Mouse (Mus musculus): ENCODE results near the gene Mark2. TPM values are rescaled to one million over a fixed set of nuclear protein-coding genes. Genes with fewer than 3 reads are reported as not detected.
"Not testable (repeated sequence)": the region's sequence is repeated elsewhere in the genome, so short reads cannot be mapped to it uniquely, and the experiment has no call there.

The Mark2 gene
- polyA plus RNA-seq, 1 experiment from 2014 or later, result 32.6 TPM

GRCm38 (mm10) chr19:7369469-7369868 is 27.8 kb upstream of the Mark2 start:
- DNase-seq (ENCODE audit: low spot score); ATAC-seq; H3K9ac ChIP-seq (ENCODE audit: low read length); H3K4me1 ChIP-seq (ENCODE audit: control insufficient read depth, insufficient read depth, low read length); H3K27me3 ChIP-seq (replicated peaks; ENCODE audit: control insufficient read depth, insufficient read depth, low read length); H3K4me2 ChIP-seq (ENCODE audit: low read length); H3K9me3 ChIP-seq (replicated peaks; ENCODE audit: control insufficient read depth, low read length); H3K27ac ChIP-seq (ENCODE audit: low read depth, low read length); H3K4me3 ChIP-seq (ENCODE audit: low read depth, low read length): not testable (repeated sequence)
- 95% methylated on average over 4 of the region's 4 CpGs for WGBS
- H3K36me3 ChIP-seq (ENCODE audit: control insufficient read depth, insufficient read depth, low read length), result peaks cover 83% of the 10 kb centered on the region

- no peaks in the 10 kb centered on the region for H3K27me3 ChIP-seq (replicated peaks; ENCODE audit: control insufficient read depth, insufficient read depth, low read length)
- ATAC-seq (no peak), DNase-seq (ENCODE audit: low spot score) (no peak)
- H3K9ac ChIP-seq (ENCODE audit: low read length), result no peak overlapping the region
- no peak overlapping the region for H3K4me2 ChIP-seq (ENCODE audit: low read length)
- H3K4me3 ChIP-seq (ENCODE audit: low read depth, low read length), result no peak overlapping the region
- WGBS, result 38% methylated on average over 6 of the region's 6 CpGs
- H3K4me1 ChIP-seq (ENCODE audit: control insufficient read depth, insufficient read depth, low read length), result no peaks in the 10 kb centered on the region
- no peaks in the 10 kb centered on the region for H3K9me3 ChIP-seq (replicated peaks; ENCODE audit: control insufficient read depth, low read length)
- no peak overlapping the region for H3K27ac ChIP-seq (ENCODE audit: low read depth, low read length)
- peaks cover 31% of the 10 kb centered on the region for H3K36me3 ChIP-seq (ENCODE audit: control insufficient read depth, insufficient read depth, low read length)
These were observed 12.0 kb upstream of the Mark2 start for GRCm38 (mm10) chr19:7353636-7354035.

GRCm38 (mm10) chr19:7352809-7353495 is 11.3 kb upstream of the Mark2 start:
- no peak overlapping the region for H3K27ac ChIP-seq (ENCODE audit: low read depth, low read length)
- ATAC-seq (peak; percentile 32; the same call in 1 of the 2 replicates), DNase-seq (ENCODE audit: low spot score) (peak; percentile 35)
- H3K9me3 ChIP-seq (replicated peaks; ENCODE audit: control insufficient read depth, low read length), result no peaks in the 10 kb centered on the region
- H3K4me1 ChIP-seq (ENCODE audit: control insufficient read depth, insufficient read depth, low read length), result no peaks in the 10 kb centered on the region
- no peak overlapping the region for H3K4me2 ChIP-seq (ENCODE audit: low read length)
- no peak overlapping the region for H3K9ac ChIP-seq (ENCODE audit: low read length)
- H3K27me3 ChIP-seq (replicated peaks; ENCODE audit: control insufficient read depth, insufficient read depth, low read length), result no peaks in the 10 kb centered on the region
- 68% methylated on average over 11 of the region's 11 CpGs for WGBS
- peaks cover 24% of the 10 kb centered on the region for H3K36me3 ChIP-seq (ENCODE audit: control insufficient read depth, insufficient read depth, low read length)
- H3K4me3 ChIP-seq (ENCODE audit: low read depth, low read length), result no peak overlapping the region

- Histone ChIP-seq H3K36me3 (ENCODE audit: control insufficient read depth, insufficient read depth, low read length) (0 out of 2 replicates have a peak, but pooled peaks cover 2% of the 10 kb centered on the region), H3K9me3 (replicated peaks; ENCODE audit: control insufficient read depth, low read length) (no peaks in the 10 kb centered on the region), H3K4me2 (ENCODE audit: low read length) (no peak overlapping the region), H3K4me3 (ENCODE audit: low read depth, low read length) (no peak overlapping the region), H3K27ac (ENCODE audit: low read depth, low read length) (no peak overlapping the region), H3K4me1 (ENCODE audit: control insufficient read depth, insufficient read depth, low read length) (no peaks in the 10 kb centered on the region), H3K9ac (ENCODE audit: low read length) (no peak overlapping the region), H3K27me3 (replicated peaks; ENCODE audit: control insufficient read depth, insufficient read depth, low read length) (no peaks in the 10 kb centered on the region)
- 65% methylated on average over 1 of the region's 1 CpGs for WGBS
- no peak for DNase-seq (ENCODE audit: low spot score)
- no peak for ATAC-seq
These were observed 8.3 kb upstream of the Mark2 start for GRCm38 (mm10) chr19:7349993-7350392.

- Histone ChIP-seq H3K4me1 (ENCODE audit: control insufficient read depth, insufficient read depth, low read length) (peaks cover 3% of the 10 kb centered on the region; the same call in 1 of the 2 replicates), H3K4me3 (ENCODE audit: low read depth, low read length) (no peak overlapping the region), H3K4me2 (ENCODE audit: low read length) (no peak overlapping the region), H3K9me3 (replicated peaks; ENCODE audit: control insufficient read depth, low read length) (no peaks in the 10 kb centered on the region), H3K36me3 (ENCODE audit: control insufficient read depth, insufficient read depth, low read length) (no peaks in the 10 kb centered on the region), H3K27ac (ENCODE audit: low read depth, low read length) (no peak overlapping the region), H3K27me3 (replicated peaks; ENCODE audit: control insufficient read depth, insufficient read depth, low read length) (no peaks in the 10 kb centered on the region), H3K9ac (ENCODE audit: low read length) (peak overlapping the region; percentile 42)
- DNase-seq (ENCODE audit: low spot score) (peak; percentile 89), ATAC-seq (no peak)
- 24% methylated on average over 4 of the region's 4 CpGs for WGBS
These were observed 3.6 kb upstream of the Mark2 start for GRCm38 (mm10) chr19:7345235-7345755.

GRCm38 (mm10) chr19:7342646-7343045 is 986 bp upstream of the Mark2 start:
- Histone ChIP-seq H3K9me3 (replicated peaks; ENCODE audit: control insufficient read depth, low read length) (no peaks in the 10 kb centered on the region), H3K27me3 (replicated peaks; ENCODE audit: control insufficient read depth, insufficient read depth, low read length) (no peaks in the 10 kb centered on the region), H3K4me1 (ENCODE audit: control insufficient read depth, insufficient read depth, low read length) (peaks cover 23% of the 10 kb centered on the region), H3K27ac (ENCODE audit: low read depth, low read length) (no peak overlapping the region), H3K4me2 (ENCODE audit: low read length) (no peak overlapping the region), H3K36me3 (ENCODE audit: control insufficient read depth, insufficient read depth, low read length) (no peaks in the 10 kb centered on the region), H3K4me3 (ENCODE audit: low read depth, low read length) (no peak overlapping the region), H3K9ac (ENCODE audit: low read length) (no peak overlapping the region)
- no peak for ATAC-seq
- no peak for DNase-seq (ENCODE audit: low spot score)
- 71% methylated on average over 2 of the region's 2 CpGs for WGBS

GRCm38 (mm10) chr19:7340780-7341475 is 732 bp downstream of the Mark2 start:
- 1% methylated on average over 29 of the region's 46 CpGs for WGBS
- Histone ChIP-seq H3K27ac (ENCODE audit: low read depth, low read length) (peak overlapping the region; percentile 85), H3K4me2 (ENCODE audit: low read length) (peak overlapping the region; percentile 81), H3K4me3 (ENCODE audit: low read depth, low read length) (peak overlapping the region; percentile 92), H3K9ac (ENCODE audit: low read length) (peak overlapping the region; percentile 97), H3K27me3 (replicated peaks; ENCODE audit: control insufficient read depth, insufficient read depth, low read length) (no peaks in the 10 kb centered on the region), H3K4me1 (ENCODE audit: control insufficient read depth, insufficient read depth, low read length) (peaks cover 23% of the 10 kb centered on the region), H3K36me3 (ENCODE audit: control insufficient read depth, insufficient read depth, low read length) (no peaks in the 10 kb centered on the region), H3K9me3 (replicated peaks; ENCODE audit: control insufficient read depth, low read length) (no peaks in the 10 kb centered on the region)
- ATAC-seq (peak; percentile 78), DNase-seq (ENCODE audit: low spot score) (peak; percentile 4)

- Histone ChIP-seq H3K4me1 (ENCODE audit: control insufficient read depth, insufficient read depth, low read length) (peaks cover 23% of the 10 kb centered on the region), H3K4me2 (ENCODE audit: low read length) (peak overlapping the region; percentile 81), H3K27ac (ENCODE audit: low read depth, low read length) (no peak overlapping the region), H3K36me3 (ENCODE audit: control insufficient read depth, insufficient read depth, low read length) (no peaks in the 10 kb centered on the region), H3K4me3 (ENCODE audit: low read depth, low read length) (peak overlapping the region; percentile 92), H3K9me3 (replicated peaks; ENCODE audit: control insufficient read depth, low read length) (no peaks in the 10 kb centered on the region), H3K27me3 (replicated peaks; ENCODE audit: control insufficient read depth, insufficient read depth, low read length) (no peaks in the 10 kb centered on the region), H3K9ac (ENCODE audit: low read length) (peak overlapping the region; percentile 97)
- ATAC-seq, result no peak
- WGBS, result 3% methylated on average over 15 of the region's 15 CpGs
- DNase-seq (ENCODE audit: low spot score), result peak; percentile 12
These were observed 1.3 kb downstream of the Mark2 start for GRCm38 (mm10) chr19:7340371-7340779.

GRCm38 (mm10) chr19:7339867-7340266 is 1.8 kb downstream of the Mark2 start:
- Histone ChIP-seq H3K27me3 (replicated peaks; ENCODE audit: control insufficient read depth, insufficient read depth, low read length) (no peaks in the 10 kb centered on the region), H3K9ac (ENCODE audit: low read length) (peak overlapping the region; percentile 97), H3K4me1 (ENCODE audit: control insufficient read depth, insufficient read depth, low read length) (peaks cover 23% of the 10 kb centered on the region), H3K4me3 (ENCODE audit: low read depth, low read length) (peak overlapping the region; percentile 92), H3K36me3 (ENCODE audit: control insufficient read depth, insufficient read depth, low read length) (no peaks in the 10 kb centered on the region), H3K27ac (ENCODE audit: low read depth, low read length) (no peak overlapping the region), H3K4me2 (ENCODE audit: low read length) (peak overlapping the region; percentile 81), H3K9me3 (replicated peaks; ENCODE audit: control insufficient read depth, low read length) (no peaks in the 10 kb centered on the region)
- 55% methylated on average over 4 of the region's 4 CpGs for WGBS
- no peak for DNase-seq (ENCODE audit: low spot score)
- ATAC-seq, result no peak
